Mouse (Mus musculus): Measurements from ENCODE around the gene Smpd1. TPM values are rescaled to one million over a fixed set of nuclear protein-coding genes. Genes with fewer than 3 reads are reported as not detected.

Smpd1 gene
- polyA plus RNA-seq, 1 experiment from 2014 or later, result 51.1 TPM

DNA sequence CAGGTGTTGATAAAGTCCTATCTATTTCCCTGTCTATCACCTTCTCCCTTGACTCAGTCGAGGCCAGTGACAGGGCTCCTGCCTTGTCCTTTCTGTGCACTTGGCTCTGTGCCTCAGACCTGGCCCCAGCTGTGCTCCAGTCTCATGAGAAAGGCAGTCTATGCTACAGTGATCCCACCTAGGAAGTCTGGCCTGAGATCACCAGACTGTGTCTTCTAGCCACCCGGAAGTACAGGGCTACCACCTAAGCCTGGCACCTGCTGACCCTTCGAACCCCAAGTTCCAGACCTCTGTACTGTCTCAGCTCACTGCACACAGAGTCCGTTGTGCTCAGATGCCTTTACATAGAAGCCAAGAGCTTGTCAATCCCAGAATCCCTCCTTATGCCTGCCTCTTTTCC is 26.1 kb upstream of the Smpd1 start:
- no peaks in the 10 kb centered on the region for H3K9me3 ChIP-seq
- no peak overlapping the region for H3K27ac ChIP-seq (replicated peaks)
- no peak overlapping the region for H3K9ac ChIP-seq (replicated peaks)
- no peak overlapping the region for H3K4me3 ChIP-seq
- H3K36me3 ChIP-seq, result no peaks in the 10 kb centered on the region
- WGBS, result 82% methylated on average over 4 of the region's 4 CpGs
- H3K27me3 ChIP-seq, result peaks cover 20% of the 10 kb centered on the region
- ATAC-seq (ENCODE audit: low FRiP score, low read depth), result peak; percentile 17; the same call in 1 of the 2 replicates
- H3K4me1 ChIP-seq, result no peaks in the 10 kb centered on the region
- H3K4me2 ChIP-seq (replicated peaks), result no peak overlapping the region

- ATAC-seq (ENCODE audit: low FRiP score, low read depth), result no peak
- no peaks in the 10 kb centered on the region for H3K9me3 ChIP-seq
- H3K4me1 ChIP-seq, result no peaks in the 10 kb centered on the region
- no peak overlapping the region for H3K27ac ChIP-seq (replicated peaks)
- H3K4me3 ChIP-seq, result no peak overlapping the region
- H3K36me3 ChIP-seq, result no peaks in the 10 kb centered on the region
- H3K4me2 ChIP-seq (replicated peaks), result no peak overlapping the region
- WGBS, result 90% methylated on average over 3 of the region's 3 CpGs
- H3K9ac ChIP-seq (replicated peaks), result no peak overlapping the region
- no peaks in the 10 kb centered on the region for H3K27me3 ChIP-seq
Measured at GRCm38 (mm10) chr7:105534162-105534561, 20.0 kb upstream of the Smpd1 start.

- 0 out of 2 replicates have a peak, but pooled peaks cover 3% of the 10 kb centered on the region for H3K27me3 ChIP-seq
- no peak for ATAC-seq (ENCODE audit: low FRiP score, low read depth)
- no peak overlapping the region for H3K4me2 ChIP-seq (replicated peaks)
- no peak overlapping the region for H3K27ac ChIP-seq (replicated peaks)
- H3K9ac ChIP-seq (replicated peaks), result no peak overlapping the region
- no peaks in the 10 kb centered on the region for H3K36me3 ChIP-seq
- H3K9me3 ChIP-seq, result no peaks in the 10 kb centered on the region
- H3K4me1 ChIP-seq, result no peaks in the 10 kb centered on the region
- 80% methylated on average over 8 of the region's 8 CpGs for WGBS
- no peak overlapping the region for H3K4me3 ChIP-seq
Measured at GRCm38 (mm10) chr7:105545986-105546385, 8.2 kb upstream of the Smpd1 start.

DNA sequence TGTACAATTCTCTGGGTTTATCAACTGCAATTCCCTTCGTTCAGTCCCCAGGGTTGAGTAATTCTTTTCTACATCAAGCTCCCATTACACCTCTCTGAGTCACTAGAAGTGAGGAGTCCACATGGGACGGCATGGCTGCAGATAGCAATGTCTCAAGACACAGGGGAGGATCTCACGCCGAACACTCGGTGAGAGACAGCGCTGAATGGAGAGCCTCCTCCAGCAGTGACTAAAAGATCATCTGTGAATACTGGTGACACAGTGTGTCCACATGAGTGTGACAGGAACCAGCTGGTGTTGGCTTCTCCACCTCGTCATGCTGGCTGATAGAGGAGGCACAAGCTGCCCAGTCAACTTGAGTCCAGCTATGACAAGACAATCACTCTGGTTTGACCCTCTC is 6.2 kb upstream of the Smpd1 start:
- Histone ChIP-seq H3K4me1 (no peaks in the 10 kb centered on the region), H3K4me2 (replicated peaks) (no peak overlapping the region), H3K27ac (replicated peaks) (no peak overlapping the region), H3K9me3 (no peaks in the 10 kb centered on the region), H3K4me3 (no peak overlapping the region), H3K9ac (replicated peaks) (no peak overlapping the region), H3K27me3 (0 out of 2 replicates have a peak, but pooled peaks cover 3% of the 10 kb centered on the region), H3K36me3 (no peaks in the 10 kb centered on the region)
- no peak for ATAC-seq (ENCODE audit: low FRiP score, low read depth)
- 74% methylated on average over 7 of the region's 7 CpGs for WGBS

DNA sequence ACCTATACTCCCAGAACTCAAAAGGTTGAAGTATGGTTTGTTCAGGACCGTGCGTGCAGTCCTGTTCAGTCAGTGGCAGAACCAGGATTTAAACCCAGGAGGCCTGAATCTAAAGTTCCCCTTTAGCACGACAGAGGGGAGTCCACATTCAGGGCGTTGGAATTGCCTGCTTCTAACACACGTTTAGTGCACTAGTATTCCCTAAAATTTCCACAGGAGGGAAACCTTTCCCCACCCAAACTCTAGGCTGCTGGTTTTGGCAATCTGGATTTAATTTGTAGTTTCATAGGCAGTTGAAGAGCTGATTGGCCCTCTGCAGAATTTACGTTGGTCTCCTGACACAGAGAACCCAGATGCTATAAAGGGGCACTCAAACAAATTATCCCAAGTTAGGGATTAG is 5.1 kb upstream of the Smpd1 start:
- Histone ChIP-seq H3K4me3 (no peak overlapping the region), H3K27ac (replicated peaks) (no peak overlapping the region), H3K9me3 (no peaks in the 10 kb centered on the region), H3K27me3 (0 out of 2 replicates have a peak, but pooled peaks cover 3% of the 10 kb centered on the region), H3K4me1 (no peaks in the 10 kb centered on the region), H3K36me3 (no peaks in the 10 kb centered on the region), H3K4me2 (replicated peaks) (no peak overlapping the region), H3K9ac (replicated peaks) (no peak overlapping the region)
- 50% methylated on average over 6 of the region's 6 CpGs for WGBS
- ATAC-seq (ENCODE audit: low FRiP score, low read depth), result no peak

DNA sequence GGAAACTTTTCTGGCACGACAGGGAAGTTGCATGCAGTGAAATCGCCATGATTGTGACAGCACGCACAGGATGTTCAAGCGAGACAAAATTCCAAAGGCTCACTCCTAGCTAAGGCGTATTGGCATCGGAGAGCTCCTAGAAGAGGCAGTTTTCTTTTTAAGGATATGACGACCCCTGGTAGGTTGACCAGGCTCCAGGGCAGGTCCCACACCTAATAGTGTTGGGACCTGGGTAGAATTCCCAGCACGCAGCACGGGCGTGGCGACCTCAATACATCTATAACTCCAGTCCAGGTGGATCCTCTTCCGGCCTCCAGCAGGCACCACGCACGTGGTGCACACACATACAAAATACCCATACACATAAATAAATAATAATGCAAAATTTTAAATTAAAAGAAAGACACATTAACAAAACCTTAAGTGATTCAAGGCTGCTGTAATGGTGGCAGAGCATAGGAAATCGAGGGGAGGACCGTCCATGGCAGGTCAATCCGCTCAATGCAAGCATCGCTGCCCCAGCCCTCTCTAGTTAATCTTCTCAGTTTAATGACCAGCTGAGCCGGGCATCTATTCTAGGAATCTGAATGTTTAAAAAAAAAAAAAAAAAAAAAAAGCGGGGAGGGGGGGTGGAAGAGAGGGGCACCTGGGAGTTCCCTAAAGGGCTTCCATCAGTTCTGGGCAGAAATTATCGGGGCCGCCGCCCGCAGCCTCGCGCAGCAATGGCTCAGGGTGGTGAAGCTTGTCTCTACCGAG is 526 bp upstream of the Smpd1 start:
- Histone ChIP-seq H3K36me3 (peaks cover 16% of the 10 kb centered on the region), H3K27me3 (0 out of 2 replicates have a peak, but pooled peaks cover 3% of the 10 kb centered on the region), H3K9ac (replicated peaks) (peak overlapping the region; percentile 83), H3K4me2 (replicated peaks) (peak overlapping the region; percentile 60), H3K4me3 (peak overlapping the region; percentile 69), H3K4me1 (peaks cover 16% of the 10 kb centered on the region), H3K9me3 (no peaks in the 10 kb centered on the region), H3K27ac (replicated peaks) (peak overlapping the region; percentile 70)
- WGBS, result 30% methylated on average over 26 of the region's 27 CpGs
- ATAC-seq (ENCODE audit: low FRiP score, low read depth), result peak; percentile 29

- Histone ChIP-seq H3K27ac (replicated peaks) (no peak overlapping the region), H3K4me1 (peaks cover 16% of the 10 kb centered on the region), H3K9me3 (no peaks in the 10 kb centered on the region), H3K27me3 (no peaks in the 10 kb centered on the region), H3K9ac (replicated peaks) (0 out of 2 replicates have a peak overlapping the region, but pooled peaks have one; percentile 11), H3K4me2 (replicated peaks) (peak overlapping the region; percentile 60), H3K36me3 (peaks cover 32% of the 10 kb centered on the region), H3K4me3 (peak overlapping the region; percentile 69; the same call in 1 of the 2 replicates)
- 91% methylated on average over 10 of the region's 10 CpGs for WGBS
- ATAC-seq (ENCODE audit: low FRiP score, low read depth), result no peak
Measured at GRCm38 (mm10) chr7:105555571-105555970, 1.4 kb downstream of the Smpd1 start.

DNA sequence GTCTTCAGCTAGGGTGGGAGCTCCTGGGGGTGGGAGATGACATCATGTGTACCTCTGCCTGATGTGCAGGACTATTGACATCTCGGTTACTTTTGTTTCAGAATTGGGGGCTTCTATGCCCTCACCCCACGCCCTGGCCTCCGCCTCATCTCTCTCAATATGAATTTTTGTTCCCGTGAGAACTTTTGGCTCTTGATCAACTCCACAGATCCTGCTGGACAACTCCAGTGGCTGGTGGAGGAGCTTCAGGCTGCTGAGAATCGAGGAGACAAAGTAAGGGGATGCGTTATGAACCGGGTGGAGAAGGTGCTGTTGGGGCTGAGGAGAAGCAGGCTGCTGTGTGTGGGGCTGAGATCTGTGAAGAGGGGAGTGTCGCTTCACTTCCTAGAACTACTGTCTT is 2.2 kb downstream of the Smpd1 start:
- Histone ChIP-seq H3K27me3 (no peaks in the 10 kb centered on the region), H3K27ac (replicated peaks) (no peak overlapping the region), H3K9me3 (no peaks in the 10 kb centered on the region), H3K4me2 (replicated peaks) (no peak overlapping the region), H3K4me3 (no peak overlapping the region), H3K36me3 (peaks cover 39% of the 10 kb centered on the region), H3K4me1 (peaks cover 16% of the 10 kb centered on the region), H3K9ac (replicated peaks) (no peak overlapping the region)
- ATAC-seq (ENCODE audit: low FRiP score, low read depth), result no peak
- 90% methylated on average over 8 of the region's 8 CpGs for WGBS

DNA sequence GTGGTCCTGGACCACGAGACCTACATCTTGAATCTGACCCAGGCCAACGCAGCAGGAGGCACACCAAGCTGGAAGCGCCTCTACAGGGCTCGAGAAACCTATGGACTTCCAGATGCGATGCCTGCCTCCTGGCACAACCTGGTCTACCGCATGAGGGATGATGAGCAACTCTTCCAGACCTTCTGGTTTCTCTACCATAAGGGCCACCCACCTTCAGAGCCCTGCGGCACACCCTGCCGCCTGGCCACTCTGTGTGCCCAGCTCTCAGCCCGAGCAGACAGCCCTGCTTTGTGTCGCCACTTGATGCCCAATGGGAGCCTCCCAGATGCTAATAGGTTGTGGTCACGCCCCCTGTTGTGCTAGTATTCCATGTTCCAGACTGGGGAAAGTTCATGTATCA is 3.5 kb downstream of the Smpd1 start:
- no peak overlapping the region for H3K9ac ChIP-seq (replicated peaks)
- 84% methylated on average over 11 of the region's 11 CpGs for WGBS
- H3K27me3 ChIP-seq, result no peaks in the 10 kb centered on the region
- no peak overlapping the region for H3K4me3 ChIP-seq
- H3K36me3 ChIP-seq, result peaks cover 51% of the 10 kb centered on the region
- no peak overlapping the region for H3K4me2 ChIP-seq (replicated peaks)
- H3K9me3 ChIP-seq, result no peaks in the 10 kb centered on the region
- peaks cover 16% of the 10 kb centered on the region for H3K4me1 ChIP-seq
- ATAC-seq (ENCODE audit: low FRiP score, low read depth), result no peak
- H3K27ac ChIP-seq (replicated peaks), result no peak overlapping the region

- H3K9me3 ChIP-seq, result no peaks in the 10 kb centered on the region
- no peak overlapping the region for H3K27ac ChIP-seq (replicated peaks)
- H3K4me1 ChIP-seq, result peaks cover 16% of the 10 kb centered on the region
- 95% methylated on average over 8 of the region's 9 CpGs for WGBS
- H3K27me3 ChIP-seq, result no peaks in the 10 kb centered on the region
- no peak overlapping the region for H3K4me3 ChIP-seq
- no peak for ATAC-seq (ENCODE audit: low FRiP score, low read depth)
- peaks cover 62% of the 10 kb centered on the region for H3K36me3 ChIP-seq
- H3K9ac ChIP-seq (replicated peaks), result no peak overlapping the region
- no peak overlapping the region for H3K4me2 ChIP-seq (replicated peaks)
Measured at GRCm38 (mm10) chr7:105559016-105559415, 4.9 kb downstream of the Smpd1 start.

DNA sequence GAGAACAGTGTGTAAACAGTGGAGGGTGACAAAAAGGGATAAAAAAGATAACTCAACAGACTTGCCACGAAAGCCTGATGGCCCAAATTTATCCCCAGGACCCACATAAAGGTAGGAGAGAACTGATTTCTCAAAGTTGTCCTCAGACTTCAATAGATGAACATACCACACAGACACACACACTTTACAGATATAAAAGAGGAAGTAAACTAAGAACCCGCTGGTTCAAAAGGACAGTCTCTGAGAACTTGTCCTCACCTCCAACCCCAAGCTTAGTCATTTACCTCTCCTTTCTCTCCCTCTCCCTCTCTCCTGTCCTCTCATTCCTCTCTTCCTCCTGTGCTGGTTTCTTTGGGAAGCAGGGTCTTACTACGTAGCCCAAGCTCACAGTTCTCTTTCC is 8.2 kb downstream of the Smpd1 start:
- H3K4me2 ChIP-seq (replicated peaks), result no peak overlapping the region
- H3K9me3 ChIP-seq, result no peaks in the 10 kb centered on the region
- peaks cover 92% of the 10 kb centered on the region for H3K36me3 ChIP-seq
- no peak overlapping the region for H3K9ac ChIP-seq (replicated peaks)
- H3K4me1 ChIP-seq, result no peaks in the 10 kb centered on the region
- no peak overlapping the region for H3K27ac ChIP-seq (replicated peaks)
- WGBS, result 89% methylated on average over 3 of the region's 3 CpGs
- no peak for ATAC-seq (ENCODE audit: low FRiP score, low read depth)
- no peaks in the 10 kb centered on the region for H3K27me3 ChIP-seq
- H3K4me3 ChIP-seq, result no peak overlapping the region

- Histone ChIP-seq H3K27me3 (no peaks in the 10 kb centered on the region), H3K4me1 (peaks cover 2% of the 10 kb centered on the region), H3K4me2 (replicated peaks) (no peak overlapping the region), H3K4me3 (no peak overlapping the region), H3K27ac (replicated peaks) (no peak overlapping the region), H3K9ac (replicated peaks) (no peak overlapping the region), H3K9me3 (no peaks in the 10 kb centered on the region), H3K36me3 (peaks cover 89% of the 10 kb centered on the region)
- WGBS, result 91% methylated on average over 3 of the region's 3 CpGs
- ATAC-seq (ENCODE audit: low FRiP score, low read depth), result no peak
Measured at GRCm38 (mm10) chr7:105563367-105563766, 9.2 kb downstream of the Smpd1 start.

Measured in midbrain, embryonic 12.5 days (tissue).